Mouse (Mus musculus) forebrain, embryonic 10.5 days (tissue): ENCODE results near the gene Rin2. TPM values are rescaled to one million over a fixed set of nuclear protein-coding genes. Genes with fewer than 3 reads are reported as not detected.

Experiments
- DNase-seq: peaks from one replicate; pipeline ENCODE4 v3.0.0-alpha.2; 2017; ENCODE audit warnings: low spot score; ENCODE audit errors: extremely low spot score
- H3K27ac ChIP-seq: fragments of 300-500 bp; sonication (generic); 2 replicates; pipeline ENCODE4 v1.5.1; 2016; ENCODE audit warnings: mild to moderate bottlenecking
- H3K27me3 ChIP-seq: fragments of 300-500 bp; sonication (generic); 2 replicates; pipeline ENCODE4 v1.6.1; 2016; ENCODE audit warnings: mild to moderate bottlenecking; ENCODE audit not compliant: poor library complexity, severe bottlenecking
- H3K36me3 ChIP-seq: fragments of 300-500 bp; sonication (generic); replicated peaks from 2 replicates; pipeline ENCODE4 v1.6.1; 2016; ENCODE audit warnings: mild to moderate bottlenecking, moderate library complexity
- H3K4me1 ChIP-seq: fragments of 300-500 bp; sonication (generic); 2 replicates; pipeline ENCODE4 v1.6.1; 2016
- H3K4me3 ChIP-seq: fragments of 300-500 bp; sonication (generic); 2 replicates; pipeline ENCODE4 v1.5.1; 2016; ENCODE audit warnings: mild to moderate bottlenecking, moderate library complexity
- H3K9me3 ChIP-seq: fragments of 300-500 bp; sonication (generic); 2 replicates; pipeline ENCODE4 v1.6.1; 2016; ENCODE audit warnings: mild to moderate bottlenecking, moderate library complexity
- WGBS: fragments of 180-500 bp; shearing (Covaris S2); methylation state at CpG from one replicate; pipeline ENCODE4 v1.1.7; 2016; 5-methylcytosine and 5-hydroxymethylcytosine counted together
- polyA plus RNA-seq: library from polyadenylated mRNA; unstranded; fragments of >200 nt; fragmentation: Nextera tagmentation; extraction: Ambion mirVana; gene quantifications from 2 replicates; pipeline ENCODE4 v1.2.1, GENCODE M21; 2016

Gene Rin2
- polyA plus RNA-seq, 1 experiment from 2014 or later: 10.1 TPM

- peak; percentile 26 for DNase-seq
- no peaks in the 10 kb centered on the region for H3K27me3 ChIP-seq
- H3K4me1 ChIP-seq: no peaks in the 10 kb centered on the region
- 49% methylated on average over 5 of the region's 5 CpGs for whole genome bisulfite sequencing
- H3K4me3 ChIP-seq: no peak overlapping the region
- no peaks in the 10 kb centered on the region for H3K36me3 ChIP-seq
- peaks cover 9% of the 10 kb centered on the region for H3K9me3 ChIP-seq
- no peak overlapping the region for H3K27ac ChIP-seq
Measured at GRCm38 (mm10) chr2:145810676-145811075, 135.7 kb downstream of the Rin2 start.

- Histone ChIP-seq H3K4me1 (no peaks in the 10 kb centered on the region), H3K27me3 (no peaks in the 10 kb centered on the region), H3K9me3 (peaks cover 21% of the 10 kb centered on the region), H3K4me3 (no peak overlapping the region), H3K36me3 (no peaks in the 10 kb centered on the region; the same call in 1 of the 2 replicates), H3K27ac (no peak overlapping the region)
- no peak for DNase-seq
- WGBS: 92% methylated on average over 1 of the region's 1 CpGs
Measured at GRCm38 (mm10) chr2:145812818-145813217, 137.8 kb downstream of the Rin2 start.

- 78% methylated on average over 5 of the region's 5 CpGs for WGBS
Measured at GRCm38 (mm10) chr2:145817195-145817594, 142.2 kb downstream of the Rin2 start.

GRCm38 (mm10) chr2:145822013-145822782 is 147.2 kb downstream of the Rin2 start:
- Histone ChIP-seq H3K4me1 (no peaks in the 10 kb centered on the region), H3K4me3 (no peak overlapping the region), H3K27ac (no peak overlapping the region), H3K27me3 (no peaks in the 10 kb centered on the region), H3K36me3 (no peaks in the 10 kb centered on the region), H3K9me3 (peaks cover under 1% of the 10 kb centered on the region; the same call in 1 of the 2 replicates)
- 94% methylated on average over 15 of the region's 15 CpGs for WGBS
- DNase-seq: no peak

More at GRCm38 (mm10) chr2:145817195-145817594, 142.2 kb downstream of the Rin2 start:
- no peak for DNase-seq
- H3K4me1 ChIP-seq: no peaks in the 10 kb centered on the region
- H3K9me3 ChIP-seq: peaks cover 21% of the 10 kb centered on the region
- no peak overlapping the region for H3K27ac ChIP-seq
- no peak overlapping the region for H3K4me3 ChIP-seq
- H3K36me3 ChIP-seq: no peaks in the 10 kb centered on the region; the same call in 1 of the 2 replicates
- H3K27me3 ChIP-seq: no peaks in the 10 kb centered on the region

GRCm38 (mm10) chr2:145822783-145823729 is 148.0 kb downstream of the Rin2 start:
- no peak overlapping the region for H3K27ac ChIP-seq
- no peak overlapping the region for H3K4me3 ChIP-seq
- H3K4me1 ChIP-seq: no peaks in the 10 kb centered on the region
- H3K9me3 ChIP-seq: no peaks in the 10 kb centered on the region
- 82% methylated on average over 3 of the region's 3 CpGs for WGBS
- no peaks in the 10 kb centered on the region for H3K36me3 ChIP-seq
- DNase-seq: no peak
- H3K27me3 ChIP-seq: no peaks in the 10 kb centered on the region

- no peak for DNase-seq
- Histone ChIP-seq H3K4me3 (no peak overlapping the region), H3K27ac (no peak overlapping the region), H3K27me3 (no peaks in the 10 kb centered on the region), H3K36me3 (no peaks in the 10 kb centered on the region), H3K9me3 (no peaks in the 10 kb centered on the region), H3K4me1 (no peaks in the 10 kb centered on the region)
- WGBS: 91% methylated on average over 3 of the region's 3 CpGs
Measured at GRCm38 (mm10) chr2:145824749-145825148, 149.7 kb downstream of the Rin2 start.

GRCm38 (mm10) chr2:145825221-145825620 is 150.2 kb downstream of the Rin2 start:
- no peaks in the 10 kb centered on the region for H3K9me3 ChIP-seq
- H3K4me3 ChIP-seq: no peak overlapping the region
- H3K36me3 ChIP-seq: no peaks in the 10 kb centered on the region
- H3K27ac ChIP-seq: no peak overlapping the region
- no peak for DNase-seq
- WGBS: 96% methylated on average over 10 of the region's 10 CpGs
- H3K27me3 ChIP-seq: no peaks in the 10 kb centered on the region
- H3K4me1 ChIP-seq: no peaks in the 10 kb centered on the region

GRCm38 (mm10) chr2:145827930-145828329 is 152.9 kb downstream of the Rin2 start:
- no peaks in the 10 kb centered on the region for H3K27me3 ChIP-seq
- no peaks in the 10 kb centered on the region for H3K9me3 ChIP-seq
- 89% methylated on average over 2 of the region's 2 CpGs for WGBS
- H3K27ac ChIP-seq: no peak overlapping the region
- H3K36me3 ChIP-seq: no peaks in the 10 kb centered on the region
- H3K4me3 ChIP-seq: no peak overlapping the region
- peaks cover 11% of the 10 kb centered on the region for H3K4me1 ChIP-seq
- no peak for DNase-seq

- WGBS: 95% methylated on average over 3 of the region's 3 CpGs
- no peak for DNase-seq
- no peaks in the 10 kb centered on the region for H3K27me3 ChIP-seq
- H3K36me3 ChIP-seq: no peaks in the 10 kb centered on the region
- no peaks in the 10 kb centered on the region for H3K9me3 ChIP-seq
- H3K27ac ChIP-seq: no peak overlapping the region
- H3K4me3 ChIP-seq: no peak overlapping the region
- H3K4me1 ChIP-seq: peaks cover 17% of the 10 kb centered on the region
Measured at GRCm38 (mm10) chr2:145828603-145829002, 153.6 kb downstream of the Rin2 start.

GRCm38 (mm10) chr2:145829231-145829630 is 154.2 kb downstream of the Rin2 start:
- no peak overlapping the region for H3K27ac ChIP-seq
- no peaks in the 10 kb centered on the region for H3K36me3 ChIP-seq

GRCm38 (mm10) chr2:145830417-145830816 is 155.4 kb downstream of the Rin2 start:
- Histone ChIP-seq H3K4me3 (no peak overlapping the region), H3K4me1 (peaks cover 17% of the 10 kb centered on the region), H3K36me3 (no peaks in the 10 kb centered on the region), H3K27ac (no peak overlapping the region), H3K9me3 (no peaks in the 10 kb centered on the region), H3K27me3 (no peaks in the 10 kb centered on the region)
- 92% methylated on average over 3 of the region's 3 CpGs for WGBS
- no peak for DNase-seq

More at GRCm38 (mm10) chr2:145829231-145829630, 154.2 kb downstream of the Rin2 start:
- H3K9me3 ChIP-seq: no peaks in the 10 kb centered on the region
- WGBS: 89% methylated on average over 4 of the region's 4 CpGs
- H3K27me3 ChIP-seq: no peaks in the 10 kb centered on the region
- DNase-seq: no peak
- peaks cover 17% of the 10 kb centered on the region for H3K4me1 ChIP-seq
- no peak overlapping the region for H3K4me3 ChIP-seq

GRCm38 (mm10) chr2:145831949-145832835 is 157.2 kb downstream of the Rin2 start:
- Histone ChIP-seq H3K4me3 (0 out of 2 replicates have a peak overlapping the region, but pooled peaks have one; percentile 9), H3K27ac (peak overlapping the region; percentile 79), H3K36me3 (no peaks in the 10 kb centered on the region), H3K27me3 (no peaks in the 10 kb centered on the region), H3K4me1 (peaks cover 17% of the 10 kb centered on the region), H3K9me3 (no peaks in the 10 kb centered on the region)
- 44% methylated on average over 17 of the region's 17 CpGs for WGBS
- DNase-seq: peak; percentile 57
